Mouse (Mus musculus): ENCODE measurements at regions not wholly inside any gene's neighbourhood (a gene's known extent, or its start where the extent isn't known, plus 50 kb on each side); places are given as distances from the start of the nearest gene placed in this dataset.

DNA sequence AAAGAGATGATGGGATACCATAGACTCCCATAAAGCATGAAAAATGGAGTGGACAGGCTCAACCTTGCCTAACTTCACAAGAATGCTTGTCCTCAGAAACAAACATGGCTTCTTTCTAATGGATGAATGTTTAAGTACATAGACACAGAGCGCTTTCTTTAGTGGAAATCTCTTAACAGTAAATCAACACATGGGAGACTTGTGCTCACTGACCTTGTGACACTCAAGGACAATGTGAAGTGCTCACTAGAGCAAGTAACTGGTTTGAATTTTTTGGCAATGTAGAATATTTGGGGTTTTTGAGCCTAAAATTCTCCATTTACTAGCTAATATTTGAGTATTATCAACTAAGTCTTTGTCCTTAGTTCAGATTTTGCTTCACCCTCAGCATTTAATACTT is 88.0 kb downstream of the Tent5c start:
- DNase-seq (ENCODE audit: low spot score in 2 of 2), result no peak

DNA sequence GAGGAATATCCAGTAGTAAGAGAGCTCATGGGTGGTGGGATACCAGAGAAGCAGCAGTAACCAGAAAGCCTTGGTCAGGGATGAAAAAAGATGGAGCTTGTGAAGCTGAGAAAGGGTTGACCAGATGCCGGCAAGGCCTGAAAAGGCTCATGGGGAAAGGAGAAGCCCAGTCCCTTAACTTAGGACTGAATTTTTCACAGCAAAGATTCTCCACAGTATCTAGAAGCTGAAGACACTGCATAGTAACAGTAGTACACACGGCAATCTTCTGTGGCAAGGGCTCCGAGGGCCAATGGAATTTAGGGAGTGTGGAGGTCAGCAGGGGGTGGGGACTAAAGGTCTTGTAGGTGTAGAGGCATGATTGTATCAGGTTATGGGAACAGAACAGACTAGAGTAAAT is 91.6 kb downstream of the Tent5c start:
- peak in 1 of 2 experiments; percentile 37 for DNase-seq (ENCODE audit: low spot score in 2 of 2)

GRCm38 (mm10) chr3:100394911-100395604 is 94.1 kb downstream of the Tent5c start:
- peak in 1 of 2 experiments; percentile 47 for DNase-seq (ENCODE audit: low spot score in 2 of 2)

DNA sequence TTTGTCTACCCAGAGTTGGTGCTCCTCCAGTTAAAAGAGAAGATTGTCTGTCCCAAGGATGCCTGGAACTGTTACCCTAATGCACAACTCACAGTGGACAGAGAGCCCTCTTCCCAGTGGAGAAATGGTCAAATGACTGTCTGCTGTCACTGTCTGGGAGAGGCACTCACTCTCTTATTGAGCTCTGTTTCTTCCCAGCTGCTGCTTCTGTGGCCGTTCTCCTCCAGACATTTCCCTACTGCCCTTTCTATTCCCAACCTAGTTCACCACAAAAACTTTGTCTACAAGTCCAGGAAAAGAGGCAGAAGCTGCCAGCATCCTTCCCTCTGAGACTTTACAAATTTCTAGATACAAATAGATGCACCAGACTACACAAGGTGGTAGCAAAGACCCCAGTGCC is 95.2 kb downstream of the Tent5c start:
- DNase-seq (ENCODE audit: low spot score in 2 of 2), result peak in 1 of 2 experiments; percentile 43

DNA sequence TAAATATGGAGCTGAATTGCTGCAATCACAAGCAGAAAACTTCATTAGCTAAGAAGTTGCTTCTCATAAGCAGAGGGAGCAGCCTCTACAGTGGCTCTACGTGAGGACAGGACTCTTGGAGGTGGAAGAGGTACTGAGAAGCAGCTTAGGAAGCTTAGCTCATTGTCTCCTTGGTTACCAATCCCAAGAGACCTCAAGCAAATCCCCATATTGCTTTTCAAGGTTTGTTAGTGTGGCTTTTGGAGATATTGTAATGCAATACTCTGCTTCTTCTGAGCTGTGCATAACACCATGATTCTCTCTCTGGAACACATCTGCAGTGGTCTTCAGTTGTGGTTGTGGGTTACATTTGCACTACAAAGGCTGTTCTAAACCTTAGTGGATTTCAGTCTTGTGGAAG is 106.9 kb downstream of the Tent5c start:
- DNase-seq (ENCODE audit: low spot score in 2 of 2), result no peak

GRCm38 (mm10) chr3:100381363-100381762 is 107.8 kb downstream of the Tent5c start:
- no peak for DNase-seq (ENCODE audit: low spot score in 2 of 2)

GRCm38 (mm10) chr3:100376162-100376561 is 113.0 kb downstream of the Tent5c start:
- no peak for DNase-seq (ENCODE audit: low spot score in 2 of 2)

DNA sequence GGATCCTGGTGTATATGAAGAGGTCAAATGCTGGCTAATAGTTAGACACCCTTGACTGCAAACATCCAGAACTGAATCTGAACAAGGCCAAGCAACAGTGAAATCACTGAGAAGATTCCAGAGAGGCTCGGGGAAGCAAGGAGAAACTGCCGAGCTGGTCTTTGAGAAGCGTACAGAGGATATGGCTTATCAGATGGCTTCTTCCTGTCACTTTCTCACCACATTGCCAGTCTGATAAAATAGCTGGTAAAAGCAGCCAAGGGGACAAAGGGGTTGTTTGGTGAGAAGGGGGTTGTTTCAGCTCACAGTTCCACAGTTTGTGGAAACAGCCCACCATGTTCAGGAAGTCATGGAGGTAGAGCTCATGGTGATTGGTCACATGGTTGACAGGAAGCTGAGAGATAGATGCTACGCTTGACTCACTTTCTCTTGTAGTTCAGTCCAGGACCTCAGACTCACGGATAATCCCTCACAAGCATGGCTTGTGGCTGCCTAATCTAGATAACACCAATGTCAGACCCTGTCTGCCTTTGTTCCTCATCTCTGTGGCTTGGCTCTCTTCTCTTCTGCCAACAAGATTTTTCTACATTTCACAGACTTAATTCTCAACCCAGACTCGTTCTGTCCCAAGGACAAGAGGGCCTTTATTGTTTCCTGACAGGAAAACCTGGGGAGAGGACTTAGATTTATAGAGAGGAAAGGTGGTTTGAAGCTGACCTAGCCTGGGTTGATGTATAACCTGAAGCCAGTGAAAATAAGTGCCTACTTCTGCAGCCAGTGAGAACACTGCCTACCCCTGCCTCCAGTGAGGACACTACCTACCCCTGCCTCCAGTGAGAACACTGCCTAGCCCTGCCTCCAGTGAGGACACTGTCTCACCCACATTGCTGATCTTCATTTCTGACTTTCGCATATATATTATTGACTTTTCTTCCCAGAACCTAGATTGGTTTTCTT is 122.0 kb downstream of the Tent5c start:
- DNase-seq (ENCODE audit: low spot score in 2 of 2), result no peak

- DNase-seq (ENCODE audit: low spot score in 2 of 2), result no peak
These were observed 122.7 kb downstream of the Tent5c start for GRCm38 (mm10) chr3:100366447-100366846.

DNA sequence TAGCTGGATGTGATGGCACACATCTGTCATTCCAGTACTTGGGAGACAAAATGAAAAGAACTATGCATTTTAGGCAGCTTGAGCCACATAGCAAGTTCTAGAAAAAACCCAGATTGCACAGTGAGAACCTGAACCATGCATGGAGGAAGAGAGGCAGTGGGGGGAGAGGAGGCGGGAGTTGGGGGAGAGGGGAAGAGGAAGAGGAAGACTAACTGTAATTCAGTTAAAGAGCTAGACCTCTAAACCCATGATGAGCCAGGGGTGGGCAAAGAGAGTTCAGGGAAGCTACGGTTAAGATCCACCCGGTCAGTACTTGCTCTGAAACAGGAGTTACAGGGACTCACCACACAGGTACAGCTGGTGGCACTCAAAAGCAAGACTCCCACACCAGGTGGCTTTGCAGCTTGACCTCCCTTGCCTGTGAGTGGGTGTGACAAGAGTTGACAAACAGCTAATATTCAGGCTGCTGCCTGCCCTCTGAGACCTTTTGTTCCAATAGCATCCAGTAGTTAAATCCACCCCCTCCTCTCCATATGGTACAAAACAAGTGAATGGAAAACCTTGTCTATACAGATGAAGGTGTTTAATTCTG is 123.7 kb downstream of the Tent5c start:
- DNase-seq (ENCODE audit: low spot score in 2 of 2), result no peak

DNA sequence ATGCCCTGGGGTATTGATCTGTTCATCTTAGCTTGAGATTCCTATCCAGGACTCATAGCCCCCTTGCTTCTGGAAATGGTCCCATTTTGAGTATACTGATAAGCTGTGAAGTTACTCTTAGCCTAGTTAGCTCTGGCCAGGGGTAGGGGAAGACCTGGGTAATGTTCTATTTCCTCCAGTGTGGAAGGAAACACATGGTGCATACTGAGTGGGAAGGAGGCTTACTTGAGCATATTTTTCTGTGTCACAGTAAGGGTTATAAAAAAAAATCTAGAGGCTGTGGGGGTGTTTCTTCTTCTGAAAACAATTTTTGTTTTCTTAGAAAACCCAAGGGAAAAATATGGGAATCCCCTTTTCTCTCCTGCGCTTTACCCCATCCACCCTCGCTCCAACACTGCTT is 124.4 kb downstream of the Tent5c start:
- DNase-seq (ENCODE audit: low spot score in 2 of 2), result no peak

- no peak for DNase-seq (ENCODE audit: low spot score in 2 of 2)
These were observed 126.1 kb downstream of the Tent5c start for GRCm38 (mm10) chr3:100362983-100363382.

DNA sequence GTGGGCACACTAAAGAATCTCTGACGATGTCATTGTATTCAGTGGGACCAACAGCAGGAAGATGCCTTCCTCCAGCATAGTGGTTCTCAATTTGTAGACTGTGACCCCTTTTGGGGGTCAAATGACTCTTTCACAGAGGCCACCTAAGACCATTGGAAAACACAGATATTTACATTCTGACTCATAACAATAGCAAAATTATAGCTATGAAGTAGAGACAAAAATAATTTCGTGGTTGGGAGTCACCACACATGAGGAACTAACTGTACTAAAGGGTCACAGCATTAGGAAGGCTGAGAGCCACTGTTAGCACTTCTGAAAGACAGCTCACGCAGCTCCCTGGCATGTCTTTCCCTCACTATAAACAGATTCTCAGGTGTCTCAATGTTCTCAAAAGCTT is 129.1 kb downstream of the Tent5c start:
- DNase-seq (ENCODE audit: low spot score in 2 of 2), result no peak

DNA sequence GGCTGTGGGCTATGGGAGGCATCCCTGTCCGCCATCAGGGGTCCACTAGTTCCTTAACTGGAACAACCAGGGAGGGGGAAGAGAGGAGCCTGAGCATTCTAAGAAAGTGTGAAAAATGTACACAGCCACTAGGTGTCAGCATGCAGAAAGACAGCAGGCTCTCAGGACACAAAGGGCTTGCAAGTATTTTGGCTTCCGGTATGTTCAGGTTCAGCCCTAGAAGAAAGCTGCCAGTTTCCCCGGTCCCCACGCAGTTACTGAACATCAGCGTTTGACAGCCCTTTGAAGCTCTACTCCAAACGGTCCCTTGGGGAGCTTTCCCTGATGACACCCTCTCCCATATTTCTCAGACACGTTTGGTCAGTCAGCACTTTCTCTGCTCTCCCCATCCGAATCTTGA is 130.1 kb downstream of the Tent5c start:
- peak; percentile 28 to 64 for DNase-seq (ENCODE audit: low spot score in 2 of 2)

DNA sequence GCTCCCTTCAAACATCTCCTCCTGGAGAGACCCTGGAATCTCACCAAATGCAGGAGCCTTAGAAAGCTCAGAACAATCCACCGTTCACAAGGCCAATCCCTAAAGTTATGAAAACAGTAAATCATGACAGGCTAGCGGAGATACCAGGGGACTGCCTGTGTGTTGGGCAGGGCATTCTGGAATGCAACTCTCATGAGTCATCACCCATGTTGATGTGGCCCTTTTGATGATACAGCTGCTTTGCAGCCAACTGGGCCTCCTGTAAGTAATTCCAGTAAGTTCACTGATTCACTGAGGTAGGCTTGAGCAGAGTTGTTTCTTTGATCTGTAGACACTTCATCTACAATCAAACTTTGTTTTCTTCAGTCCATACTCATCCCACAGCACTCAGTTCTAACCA is 155.6 kb downstream of the Tent5c start:
- no peak for DNase-seq (ENCODE audit: low spot score in 2 of 2)

GRCm38 (mm10) chr3:100318357-100318756 is 156.2 kb upstream of the Wdr3 start:
- no peak for DNase-seq (ENCODE audit: low spot score in 2 of 2)

GRCm38 (mm10) chr3:100287818-100288217 is 125.6 kb upstream of the Wdr3 start:
- DNase-seq (ENCODE audit: low spot score in 2 of 2), result no peak

DNA sequence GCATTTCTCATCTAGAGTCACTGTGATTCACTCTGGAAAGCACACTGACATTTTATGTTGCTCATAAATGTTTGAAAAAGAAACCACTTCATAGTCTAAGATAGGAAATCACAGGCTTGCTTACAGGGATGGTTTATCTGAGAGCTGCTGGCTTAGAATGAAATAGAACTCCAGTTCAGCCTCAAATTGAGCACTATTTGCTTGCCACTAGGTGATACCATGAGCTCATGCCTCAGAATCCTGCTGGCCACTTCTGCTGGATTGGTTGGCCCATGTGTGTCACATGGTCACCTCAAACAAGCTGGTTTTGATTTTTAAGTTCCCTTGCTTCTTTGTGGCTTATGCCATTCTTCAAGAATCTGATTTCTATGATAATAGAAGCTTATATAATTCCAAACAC is 104.8 kb upstream of the Wdr3 start:
- no peak for DNase-seq (ENCODE audit: low spot score in 2 of 2)

- no peak for DNase-seq (ENCODE audit: low spot score in 2 of 2)
These were observed 102.8 kb upstream of the Wdr3 start for GRCm38 (mm10) chr3:100264991-100265390.

Measured in spleen, postnatal 4 days (tissue).